Mouse (Mus musculus): ENCODE data around the gene Chchd6. TPM values are rescaled to one million over a fixed set of nuclear protein-coding genes. Genes with fewer than 3 reads are reported as not detected.
A peak's percentile ranks its signal among the peaks of the same experiment; 100 is the strongest.

Chchd6 gene
- polyA plus RNA-seq, 1 experiment from 2014 or later = 168 TPM

- Histone ChIP-seq H3K9ac (replicated peaks; ENCODE audit: low read depth, low read length) (no peak overlapping the region), H3K27me3 (replicated peaks; ENCODE audit: control insufficient read depth, insufficient read depth, low read length) (no peaks in the 10 kb centered on the region), H3K36me3 (ENCODE audit: control insufficient read depth, insufficient read depth) (no peaks in the 10 kb centered on the region), H3K4me2 (ENCODE audit: low read length) (no peak overlapping the region), H3K9me3 (ENCODE audit: control insufficient read depth, low read length) (no peaks in the 10 kb centered on the region), H3K4me1 (replicated peaks; ENCODE audit: control insufficient read depth, insufficient read depth, low read length) (peaks cover 9% of the 10 kb centered on the region), H3K4me3 (replicated peaks; ENCODE audit: low read length) (no peak overlapping the region), H3K27ac (ENCODE audit: low read length) (no peak overlapping the region)
- 91% methylated on average over 2 of the region's 2 CpGs for WGBS
- ATAC-seq = no peak
Observed at GRCm38 (mm10) chr6:89454437-89454836, 141.0 kb downstream of the Chchd6 start.

GRCm38 (mm10) chr6:89452976-89453674 is 142.3 kb downstream of the Chchd6 start:
- peak; percentile 64; the same call in 1 of the 2 replicates for ATAC-seq
- H3K4me2 ChIP-seq (ENCODE audit: low read length) = no peak overlapping the region
- H3K9ac ChIP-seq (replicated peaks; ENCODE audit: low read depth, low read length) = no peak overlapping the region
- H3K27me3 ChIP-seq (replicated peaks; ENCODE audit: control insufficient read depth, insufficient read depth, low read length) = no peaks in the 10 kb centered on the region
- WGBS = 21% methylated on average over 7 of the region's 7 CpGs
- H3K4me1 ChIP-seq (replicated peaks; ENCODE audit: control insufficient read depth, insufficient read depth, low read length) = peaks cover 9% of the 10 kb centered on the region
- H3K9me3 ChIP-seq (ENCODE audit: control insufficient read depth, low read length) = no peaks in the 10 kb centered on the region
- no peak overlapping the region for H3K4me3 ChIP-seq (replicated peaks; ENCODE audit: low read length)
- no peak overlapping the region for H3K27ac ChIP-seq (ENCODE audit: low read length)
- no peaks in the 10 kb centered on the region for H3K36me3 ChIP-seq (ENCODE audit: control insufficient read depth, insufficient read depth)

GRCm38 (mm10) chr6:89452356-89452755 is 143.1 kb downstream of the Chchd6 start:
- no peak for ATAC-seq
- Histone ChIP-seq H3K4me2 (ENCODE audit: low read length) (no peak overlapping the region), H3K27me3 (replicated peaks; ENCODE audit: control insufficient read depth, insufficient read depth, low read length) (no peaks in the 10 kb centered on the region), H3K9me3 (ENCODE audit: control insufficient read depth, low read length) (no peaks in the 10 kb centered on the region), H3K4me1 (replicated peaks; ENCODE audit: control insufficient read depth, insufficient read depth, low read length) (peaks cover 9% of the 10 kb centered on the region), H3K4me3 (replicated peaks; ENCODE audit: low read length) (no peak overlapping the region), H3K27ac (ENCODE audit: low read length) (no peak overlapping the region), H3K9ac (replicated peaks; ENCODE audit: low read depth, low read length) (no peak overlapping the region), H3K36me3 (ENCODE audit: control insufficient read depth, insufficient read depth) (no peaks in the 10 kb centered on the region)
- WGBS = 68% methylated on average over 6 of the region's 6 CpGs

GRCm38 (mm10) chr6:89448736-89449135 is 146.7 kb downstream of the Chchd6 start:
- Histone ChIP-seq H3K9ac (replicated peaks; ENCODE audit: low read depth, low read length) (no peak overlapping the region), H3K27me3 (replicated peaks; ENCODE audit: control insufficient read depth, insufficient read depth, low read length) (no peaks in the 10 kb centered on the region), H3K4me2 (ENCODE audit: low read length) (no peak overlapping the region), H3K27ac (ENCODE audit: low read length) (no peak overlapping the region), H3K36me3 (ENCODE audit: control insufficient read depth, insufficient read depth) (no peaks in the 10 kb centered on the region), H3K9me3 (ENCODE audit: control insufficient read depth, low read length) (no peaks in the 10 kb centered on the region), H3K4me1 (replicated peaks; ENCODE audit: control insufficient read depth, insufficient read depth, low read length) (peaks cover 8% of the 10 kb centered on the region), H3K4me3 (replicated peaks; ENCODE audit: low read length) (no peak overlapping the region)
- no peak for ATAC-seq
- 74% methylated on average over 3 of the region's 3 CpGs for WGBS

GRCm38 (mm10) chr6:89440671-89441070 is 154.8 kb downstream of the Chchd6 start:
- Histone ChIP-seq H3K4me3 (replicated peaks; ENCODE audit: low read length) (no peak overlapping the region), H3K9ac (replicated peaks; ENCODE audit: low read depth, low read length) (no peak overlapping the region), H3K4me2 (ENCODE audit: low read length) (no peak overlapping the region), H3K9me3 (ENCODE audit: control insufficient read depth, low read length) (no peaks in the 10 kb centered on the region), H3K36me3 (ENCODE audit: control insufficient read depth, insufficient read depth) (no peaks in the 10 kb centered on the region), H3K4me1 (replicated peaks; ENCODE audit: control insufficient read depth, insufficient read depth, low read length) (no peaks in the 10 kb centered on the region), H3K27ac (ENCODE audit: low read length) (no peak overlapping the region), H3K27me3 (replicated peaks; ENCODE audit: control insufficient read depth, insufficient read depth, low read length) (no peaks in the 10 kb centered on the region)
- WGBS = 61% methylated on average over 4 of the region's 4 CpGs
- no peak for ATAC-seq

GRCm38 (mm10) chr6:89431920-89432482 is 163.5 kb downstream of the Chchd6 start:
- Histone ChIP-seq H3K27ac (ENCODE audit: low read length) (no peak overlapping the region), H3K4me3 (replicated peaks; ENCODE audit: low read length) (no peak overlapping the region), H3K9ac (replicated peaks; ENCODE audit: low read depth, low read length) (no peak overlapping the region), H3K9me3 (ENCODE audit: control insufficient read depth, low read length) (no peaks in the 10 kb centered on the region), H3K4me2 (ENCODE audit: low read length) (no peak overlapping the region), H3K27me3 (replicated peaks; ENCODE audit: control insufficient read depth, insufficient read depth, low read length) (no peaks in the 10 kb centered on the region), H3K36me3 (ENCODE audit: control insufficient read depth, insufficient read depth) (no peaks in the 10 kb centered on the region), H3K4me1 (replicated peaks; ENCODE audit: control insufficient read depth, insufficient read depth, low read length) (no peaks in the 10 kb centered on the region)
- WGBS = 77% methylated on average over 2 of the region's 2 CpGs
- ATAC-seq = no peak

GRCm38 (mm10) chr6:89430749-89431148 is 164.7 kb downstream of the Chchd6 start:
- no peaks in the 10 kb centered on the region for H3K36me3 ChIP-seq (ENCODE audit: control insufficient read depth, insufficient read depth)
- no peaks in the 10 kb centered on the region for H3K4me1 ChIP-seq (replicated peaks; ENCODE audit: control insufficient read depth, insufficient read depth, low read length)
- H3K4me2 ChIP-seq (ENCODE audit: low read length) = no peak overlapping the region
- no peak overlapping the region for H3K9ac ChIP-seq (replicated peaks; ENCODE audit: low read depth, low read length)
- no peaks in the 10 kb centered on the region for H3K9me3 ChIP-seq (ENCODE audit: control insufficient read depth, low read length)
- H3K4me3 ChIP-seq (replicated peaks; ENCODE audit: low read length) = no peak overlapping the region
- no peak for ATAC-seq
- H3K27me3 ChIP-seq (replicated peaks; ENCODE audit: control insufficient read depth, insufficient read depth, low read length) = no peaks in the 10 kb centered on the region
- H3K27ac ChIP-seq (ENCODE audit: low read length) = no peak overlapping the region

- no peak overlapping the region for H3K9ac ChIP-seq (replicated peaks; ENCODE audit: low read depth, low read length)
- H3K27ac ChIP-seq (ENCODE audit: low read length) = no peak overlapping the region
- no peak overlapping the region for H3K4me3 ChIP-seq (replicated peaks; ENCODE audit: low read length)
- H3K9me3 ChIP-seq (ENCODE audit: control insufficient read depth, low read length) = no peaks in the 10 kb centered on the region
- H3K4me1 ChIP-seq (replicated peaks; ENCODE audit: control insufficient read depth, insufficient read depth, low read length) = no peaks in the 10 kb centered on the region
- H3K36me3 ChIP-seq (ENCODE audit: control insufficient read depth, insufficient read depth) = no peaks in the 10 kb centered on the region
- no peaks in the 10 kb centered on the region for H3K27me3 ChIP-seq (replicated peaks; ENCODE audit: control insufficient read depth, insufficient read depth, low read length)
- H3K4me2 ChIP-seq (ENCODE audit: low read length) = no peak overlapping the region
- WGBS = 73% methylated on average over 2 of the region's 2 CpGs
- no peak for ATAC-seq
Observed at GRCm38 (mm10) chr6:89428661-89429375, 166.6 kb downstream of the Chchd6 start.

GRCm38 (mm10) chr6:89424461-89424860 is 171.0 kb downstream of the Chchd6 start:
- Histone ChIP-seq H3K9ac (replicated peaks; ENCODE audit: low read depth, low read length) (no peak overlapping the region), H3K4me1 (replicated peaks; ENCODE audit: control insufficient read depth, insufficient read depth, low read length) (no peaks in the 10 kb centered on the region), H3K27ac (ENCODE audit: low read length) (no peak overlapping the region), H3K4me3 (replicated peaks; ENCODE audit: low read length) (no peak overlapping the region), H3K4me2 (ENCODE audit: low read length) (no peak overlapping the region), H3K9me3 (ENCODE audit: control insufficient read depth, low read length) (no peaks in the 10 kb centered on the region), H3K36me3 (ENCODE audit: control insufficient read depth, insufficient read depth) (no peaks in the 10 kb centered on the region), H3K27me3 (replicated peaks; ENCODE audit: control insufficient read depth, insufficient read depth, low read length) (no peaks in the 10 kb centered on the region)
- no peak for ATAC-seq
- 83% methylated on average over 1 of the region's 1 CpGs for WGBS
